Mouse (Mus musculus) left cerebral cortex, adult 11 months (tissue): ENCODE measurements at regions not wholly inside any gene's neighbourhood (a gene's known extent, or its start where the extent isn't known, plus 50 kb on each side); places are given as distances from the start of the nearest gene placed in this dataset.
"Not testable (repeated sequence)": the region's sequence is repeated elsewhere in the genome, so short reads cannot be mapped to it uniquely, and the experiment has no call there.

Source experiments
- DNase-seq: peaks from one replicate; pipeline ENCODE4 v3.0.0; 2022; ENCODE audit warnings: low spot score

DNA sequence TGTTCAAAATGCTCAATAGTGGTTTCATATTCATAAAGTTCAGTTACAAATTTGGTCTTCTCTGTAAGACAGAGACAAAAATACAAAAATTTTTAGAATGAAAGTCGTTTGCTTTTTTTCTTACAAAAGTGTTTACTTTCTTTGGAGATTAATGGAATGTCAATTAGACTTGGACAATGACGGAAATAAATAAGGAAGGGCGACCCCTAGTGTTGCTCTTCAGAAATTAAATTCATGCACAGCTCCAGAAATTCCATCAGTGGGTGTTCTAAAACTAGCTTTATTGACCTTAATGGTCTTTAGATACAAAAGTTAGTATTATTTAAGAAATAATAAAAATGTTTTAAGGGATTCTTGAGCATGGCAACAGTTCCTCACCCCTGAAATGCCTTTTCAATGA lies 141.8 kb upstream of the Lama2 start:
- DNase-seq: no peak

DNA sequence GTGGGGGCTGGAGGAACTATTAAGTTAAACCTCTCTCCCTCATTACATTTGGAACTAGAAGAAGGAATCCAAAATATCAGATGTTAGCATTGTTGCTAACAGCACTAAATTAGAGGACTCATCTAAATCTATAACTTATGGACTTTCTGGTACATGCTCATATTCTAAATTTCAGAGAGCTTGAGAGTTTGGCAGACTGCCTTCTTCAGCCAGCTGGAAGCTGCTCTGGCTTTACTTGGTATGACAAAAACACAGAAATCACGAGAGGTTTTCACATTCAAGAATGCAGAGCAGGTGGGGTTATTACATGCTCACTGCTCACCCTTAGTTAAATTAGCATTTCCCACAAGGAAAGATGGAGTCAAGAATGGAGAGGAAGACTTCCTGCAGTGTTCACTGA lies 182.8 kb upstream of the Lama2 start:
- DNase-seq: no peak

DNA sequence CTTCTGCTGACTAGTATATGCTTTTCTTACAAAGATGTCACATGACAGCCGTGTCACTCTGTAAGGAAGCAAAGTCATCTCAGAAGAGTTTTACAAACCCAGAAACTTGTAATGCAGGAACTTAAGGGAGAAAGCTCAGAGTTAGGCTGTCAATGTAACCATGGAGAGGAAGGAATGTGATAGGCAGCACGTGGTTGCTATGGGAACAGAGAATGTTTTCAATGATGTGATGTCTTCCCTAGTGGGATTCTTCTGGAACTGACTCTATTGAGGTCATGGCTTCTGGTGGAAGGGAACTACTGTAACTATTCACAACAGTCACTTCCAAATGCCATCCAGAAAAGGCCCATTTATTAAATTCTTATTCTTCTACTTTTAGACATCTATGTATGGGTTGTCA lies 190.0 kb upstream of the Lama2 start:
- DNase-seq: no peak

DNA sequence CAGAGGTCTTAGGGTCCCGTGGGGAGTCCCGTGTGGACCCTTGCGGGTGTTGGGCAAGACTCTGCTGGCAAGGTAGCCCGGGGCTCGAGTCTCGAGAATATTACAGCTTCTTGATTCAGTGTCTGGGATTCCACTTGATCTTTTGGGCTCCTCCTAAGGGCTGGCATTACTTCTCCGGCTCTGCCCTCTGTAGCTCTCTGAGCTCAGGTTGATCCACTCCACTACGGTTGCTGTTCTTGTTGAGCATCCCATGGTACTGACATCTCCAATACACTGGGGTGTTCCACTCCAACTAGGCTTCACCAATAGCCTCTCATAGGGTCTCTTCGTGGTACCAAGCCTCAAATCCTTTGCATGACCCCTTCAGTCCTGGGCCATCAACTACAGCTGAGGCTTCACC lies 206.1 kb upstream of the Lama2 start:
- not testable (repeated sequence) for DNase-seq

DNA sequence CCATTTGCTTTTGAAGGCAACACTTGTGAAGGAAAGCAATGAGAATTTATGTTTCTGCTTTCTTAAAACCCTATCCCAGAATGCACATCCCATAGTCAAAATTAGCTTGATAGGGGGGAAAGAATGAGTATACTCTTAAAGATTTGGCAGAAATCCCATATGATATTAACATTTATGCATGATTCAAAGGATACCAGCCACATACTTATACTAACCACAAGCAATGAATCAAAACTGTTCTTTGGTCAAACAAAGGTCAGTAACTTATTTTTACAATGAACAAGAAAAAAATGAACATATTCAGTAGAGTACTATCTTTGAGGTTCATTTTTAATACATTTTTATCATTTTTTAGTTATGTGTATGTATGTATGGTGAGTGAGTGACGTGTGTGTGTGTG lies 208.8 kb upstream of the Lama2 start:
- no peak for DNase-seq

DNA sequence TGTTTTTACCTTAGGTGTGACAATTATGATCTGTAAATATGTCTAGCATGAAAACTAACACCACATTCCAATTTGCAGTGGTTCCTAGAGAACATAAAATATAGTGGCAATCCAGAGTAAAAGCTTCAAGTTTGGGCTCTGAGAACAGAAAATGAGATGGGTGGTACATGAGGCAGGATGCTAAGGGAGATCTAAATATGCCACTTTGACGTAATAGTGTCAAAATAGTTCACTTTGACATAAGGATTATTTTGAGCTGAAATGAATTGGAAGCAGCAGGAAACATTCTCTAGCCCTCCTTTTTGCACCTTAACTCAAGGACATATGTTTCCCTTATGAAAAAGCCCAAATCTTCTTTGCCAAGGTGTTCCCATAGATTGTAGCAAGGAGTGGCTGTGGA lies 219.1 kb upstream of the Lama2 start:
- DNase-seq: no peak

DNA sequence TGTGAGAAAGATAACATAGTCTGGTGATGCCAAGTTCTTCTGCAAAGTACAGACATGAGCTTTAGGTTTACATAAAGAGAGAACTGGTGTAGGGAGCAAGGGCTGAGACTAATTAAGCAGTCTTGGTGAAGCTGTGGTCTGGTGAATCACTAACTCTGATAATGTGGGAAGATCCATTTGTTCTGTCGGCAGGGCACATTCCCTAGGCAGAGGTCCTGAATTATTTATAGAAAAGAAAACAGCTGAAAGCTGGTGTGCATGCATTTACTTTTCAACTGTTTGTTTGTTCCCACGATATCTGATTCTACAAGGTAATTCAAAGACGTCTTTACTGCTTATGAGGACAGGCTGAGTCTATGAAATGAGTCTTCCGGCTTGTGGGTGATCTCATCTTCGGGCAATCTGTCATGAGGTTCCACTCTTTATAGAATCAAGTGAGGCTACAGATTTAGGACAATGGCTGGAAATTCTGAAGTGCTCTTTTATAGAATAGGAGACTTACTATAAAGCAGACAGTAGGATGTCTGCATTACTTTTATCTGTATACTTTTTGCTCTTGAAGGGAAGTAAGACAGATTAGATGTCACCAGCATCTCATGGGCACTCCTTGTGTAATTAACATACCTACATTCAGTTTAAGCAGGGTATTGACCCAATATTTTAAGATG lies 221.6 kb upstream of the Lama2 start:
- DNase-seq: no peak

DNA sequence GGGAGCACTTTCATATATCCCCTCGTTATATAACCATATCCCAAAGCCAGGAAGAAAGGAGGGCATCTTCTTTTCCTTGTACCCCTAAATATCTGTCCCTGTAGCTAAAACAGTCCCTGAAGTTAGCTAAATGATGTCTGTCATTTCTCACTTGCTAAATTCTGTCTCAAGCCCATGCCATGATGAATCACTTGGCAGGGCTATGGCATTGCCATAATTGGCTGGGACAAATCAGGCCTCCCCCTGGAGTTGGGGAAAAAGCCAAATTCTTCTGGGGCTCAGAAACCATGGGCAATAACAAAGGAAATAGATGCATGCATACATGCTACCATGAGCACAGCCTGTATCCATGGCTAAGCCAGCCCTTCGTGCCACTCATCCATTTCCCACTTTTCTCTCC lies 223.5 kb upstream of the Lama2 start:
- no peak for DNase-seq

DNA sequence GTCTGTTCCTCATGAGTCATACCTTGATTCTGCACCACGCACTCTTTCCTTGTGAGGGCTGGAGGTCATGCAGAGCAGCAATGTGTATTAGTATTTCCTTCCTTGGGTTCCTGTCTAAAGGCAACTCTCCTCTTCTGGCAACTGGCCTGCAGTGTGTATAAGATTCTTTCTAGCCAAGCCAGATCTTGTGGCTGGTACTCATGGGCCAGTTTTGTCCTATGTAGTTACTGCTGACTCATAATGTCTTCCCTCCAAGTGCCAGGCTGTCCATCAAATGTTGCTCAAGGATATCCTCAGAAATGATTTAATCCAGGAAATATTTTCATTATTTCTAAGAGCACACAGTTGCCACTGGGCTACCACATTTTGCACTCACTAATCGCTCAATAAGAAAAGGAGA lies 211.0 kb upstream of the Ptprk start:
- DNase-seq: no peak

DNA sequence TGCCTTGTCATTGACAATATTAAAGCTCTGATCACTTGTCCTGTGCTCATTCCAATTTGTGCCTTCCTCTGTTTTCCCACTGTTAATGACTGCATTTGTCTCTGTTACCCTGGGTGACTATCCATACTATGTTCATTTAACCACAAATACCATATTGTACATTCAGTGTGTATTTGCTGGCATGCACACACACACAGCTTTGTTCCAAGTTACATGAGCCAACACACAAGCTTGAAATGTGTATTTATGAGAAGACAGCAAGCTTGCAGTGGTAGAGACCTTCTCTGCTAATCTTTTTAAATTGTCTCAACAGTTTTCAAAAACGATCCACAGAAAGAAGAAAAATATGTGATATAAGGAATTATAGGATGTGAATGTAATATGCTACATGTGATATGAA lies 193.8 kb upstream of the Ptprk start:
- no peak for DNase-seq

DNA sequence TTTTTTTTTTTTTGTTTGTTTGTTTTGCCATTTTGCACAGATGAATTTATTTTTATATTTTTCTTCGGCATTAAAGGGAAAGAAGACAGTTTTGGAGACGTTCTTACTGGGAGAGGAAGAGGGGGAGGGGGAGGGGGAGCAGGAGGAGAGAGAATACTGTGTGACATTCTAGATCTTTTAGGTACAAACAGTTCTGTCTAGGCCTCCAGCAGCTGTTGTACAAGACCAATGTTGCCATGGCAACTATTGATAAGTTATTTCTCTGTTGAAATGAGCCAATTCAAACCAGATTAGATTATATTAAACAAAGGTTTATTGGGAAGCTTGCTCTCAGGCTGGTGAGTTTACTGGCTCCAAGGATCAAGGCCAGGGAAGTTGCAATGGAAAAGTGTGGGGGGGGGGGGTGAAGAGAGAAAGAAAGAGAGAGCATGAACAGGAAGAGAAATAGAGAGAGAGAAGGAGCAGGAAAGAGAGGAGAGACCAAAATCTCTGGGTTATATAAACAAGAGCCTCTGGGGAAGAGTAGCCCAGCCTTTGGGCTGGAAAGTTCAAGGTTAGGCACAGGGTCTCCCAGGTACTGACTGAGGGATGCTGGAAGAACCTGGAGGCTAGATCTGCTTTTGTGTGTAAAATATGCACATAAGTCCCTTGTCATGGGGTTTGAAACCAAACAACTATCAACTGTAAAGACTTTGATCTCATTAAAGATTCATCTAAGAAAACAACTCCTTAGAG lies 182.7 kb upstream of the Ptprk start:
- no peak for DNase-seq

DNA sequence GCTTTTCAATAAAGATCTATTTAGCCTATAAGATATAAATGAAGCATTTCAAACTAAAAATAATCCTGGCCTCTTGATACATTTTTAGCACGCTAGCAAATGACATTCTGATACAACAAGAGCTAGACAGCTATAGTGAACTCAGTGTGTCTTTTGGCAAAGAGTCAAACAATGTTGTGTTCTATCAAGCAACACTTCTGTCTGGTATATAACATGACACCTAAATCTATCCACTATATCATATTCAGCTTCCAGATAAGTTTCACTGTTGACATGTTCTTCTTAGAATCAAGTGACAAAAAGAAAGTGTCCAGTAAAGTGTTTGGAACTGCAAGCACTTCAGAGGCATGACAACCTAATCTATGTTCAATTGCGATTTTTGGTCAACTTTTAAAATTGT lies 158.2 kb upstream of the Ptprk start:
- no peak for DNase-seq

DNA sequence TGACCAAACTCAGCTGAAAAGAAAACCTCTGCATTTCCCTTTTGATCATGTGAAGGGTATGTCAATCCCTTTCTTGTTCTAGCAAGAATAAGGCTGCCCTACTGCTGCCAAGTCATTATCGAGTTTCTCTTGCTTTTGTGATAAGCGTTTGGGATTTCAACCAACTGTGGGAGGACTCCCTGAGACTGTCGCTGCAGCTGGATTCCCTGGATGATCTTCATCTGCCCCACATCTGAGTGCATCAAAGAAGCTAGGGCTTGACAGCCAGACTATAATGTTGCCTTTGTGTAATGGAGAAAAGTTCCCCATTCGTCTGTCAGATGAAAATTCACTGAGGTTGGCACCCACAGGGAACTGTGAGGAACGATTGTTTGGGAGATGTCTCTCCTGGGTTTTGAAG lies 147.4 kb upstream of the Ptprk start:
- DNase-seq: no peak

DNA sequence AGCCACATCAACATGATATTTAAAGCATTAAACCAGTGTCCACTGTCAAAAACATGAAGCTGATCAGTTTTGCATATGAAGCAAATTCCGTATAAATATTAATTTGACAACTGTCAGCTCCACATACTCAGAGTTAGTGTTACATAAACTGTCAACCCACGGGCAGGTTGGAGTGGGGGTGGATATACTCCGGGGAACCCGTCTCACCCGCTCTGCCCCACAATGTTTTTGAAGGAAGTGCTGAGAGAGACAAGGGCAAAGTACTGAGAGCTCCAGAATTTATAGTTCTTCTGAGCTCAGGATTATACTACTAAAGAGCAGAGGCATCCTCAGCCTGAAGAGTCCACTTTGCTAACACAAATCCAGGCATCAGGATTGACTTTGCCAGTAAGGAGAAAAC lies 132.5 kb upstream of the Ptprk start:
- peak; percentile 4 for DNase-seq

DNA sequence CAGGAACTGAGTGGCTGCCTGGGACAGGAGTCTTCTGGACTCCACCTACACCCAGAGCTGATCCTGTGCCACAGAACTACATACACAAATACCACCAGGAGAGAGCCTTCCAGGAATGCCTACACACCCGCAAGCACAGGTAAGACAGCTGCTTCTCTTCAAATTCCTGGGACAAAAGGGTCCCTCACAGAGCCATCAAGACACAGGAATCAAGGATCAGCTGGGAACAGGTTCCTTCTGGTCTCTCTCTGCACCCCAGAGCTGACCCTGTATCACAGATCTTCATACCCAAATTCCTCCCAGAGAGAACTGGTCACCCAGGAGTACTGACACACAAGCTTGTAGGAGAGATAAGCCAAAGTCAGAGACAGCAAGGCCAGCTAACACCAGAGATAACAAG lies 125.5 kb upstream of the Ptprk start:
- no peak for DNase-seq

DNA sequence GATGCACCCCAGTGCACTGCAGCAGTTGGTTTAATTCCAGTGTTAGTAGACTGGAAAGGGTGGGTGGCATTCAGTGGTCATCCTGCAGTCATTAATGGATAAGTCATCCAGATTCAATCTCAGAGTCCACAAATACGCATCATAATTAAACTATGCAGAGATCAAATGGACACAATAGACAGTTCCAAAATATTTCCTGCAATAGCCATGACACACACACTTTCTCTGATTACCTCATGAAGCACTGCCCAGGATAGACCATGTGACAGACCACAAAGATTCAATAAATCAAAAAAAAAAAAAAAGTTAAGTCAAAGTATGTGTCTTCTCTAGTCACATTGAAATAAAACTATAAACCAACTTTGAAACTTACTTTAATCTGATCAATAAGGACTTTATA lies 106.4 kb upstream of the Ptprk start:
- DNase-seq: no peak

DNA sequence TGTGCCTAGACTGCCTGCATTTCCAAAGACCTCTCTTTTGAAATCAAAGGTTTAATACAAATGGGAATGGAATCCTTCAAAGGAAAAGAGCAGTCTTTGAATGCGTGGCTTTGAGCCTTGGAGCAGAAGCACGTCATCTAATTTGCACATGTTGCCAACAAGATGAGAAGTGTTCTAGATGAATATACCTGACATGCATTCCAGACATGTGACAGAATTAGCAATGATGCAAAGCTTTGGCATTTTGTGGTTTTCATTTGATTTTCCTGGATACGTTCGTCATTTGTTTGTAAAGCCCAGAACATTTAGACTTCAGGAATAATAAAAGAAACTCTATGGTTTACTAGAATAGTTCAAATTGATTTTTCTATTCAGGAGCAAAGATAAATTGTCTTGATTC lies 90.6 kb upstream of the Ptprk start:
- DNase-seq: no peak

DNA sequence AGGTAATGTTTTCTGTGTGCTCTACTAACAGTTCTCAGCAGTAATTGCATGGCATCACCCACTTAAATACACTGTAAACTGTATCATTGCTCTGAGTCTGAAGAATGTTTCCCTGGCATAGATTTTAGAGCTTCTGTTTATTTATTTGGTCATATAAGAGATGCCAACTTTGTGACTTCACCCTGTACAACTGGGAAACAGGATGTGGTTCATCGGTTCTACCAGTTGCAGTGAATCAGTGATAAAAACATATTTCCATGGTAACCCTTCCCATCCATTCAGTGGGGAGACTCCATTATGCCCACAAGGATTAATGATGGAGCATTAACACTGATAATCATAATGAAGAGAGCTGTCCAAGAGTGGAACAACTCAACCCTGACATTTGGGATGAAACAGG lies 89.6 kb upstream of the Ptprk start:
- DNase-seq: no peak

DNA sequence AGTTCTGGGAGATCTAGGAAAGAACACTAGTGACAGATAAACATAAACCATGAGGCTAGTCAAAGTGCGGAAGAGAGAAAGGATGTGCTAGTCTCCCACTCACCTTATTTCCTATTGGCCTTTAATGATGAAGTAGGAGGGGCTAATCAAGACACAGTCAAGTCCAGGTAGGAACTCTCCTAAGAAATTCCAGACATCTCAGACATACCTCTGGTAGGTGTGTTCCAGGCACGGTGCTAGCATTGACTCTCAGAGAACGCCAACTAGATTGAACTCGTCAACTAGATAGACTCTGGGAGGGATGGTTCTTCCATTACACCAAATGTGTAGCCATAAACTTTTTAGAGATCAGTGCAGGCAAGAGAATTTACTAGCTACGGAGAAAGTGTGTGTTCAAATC lies 87.6 kb upstream of the Ptprk start:
- no peak for DNase-seq

DNA sequence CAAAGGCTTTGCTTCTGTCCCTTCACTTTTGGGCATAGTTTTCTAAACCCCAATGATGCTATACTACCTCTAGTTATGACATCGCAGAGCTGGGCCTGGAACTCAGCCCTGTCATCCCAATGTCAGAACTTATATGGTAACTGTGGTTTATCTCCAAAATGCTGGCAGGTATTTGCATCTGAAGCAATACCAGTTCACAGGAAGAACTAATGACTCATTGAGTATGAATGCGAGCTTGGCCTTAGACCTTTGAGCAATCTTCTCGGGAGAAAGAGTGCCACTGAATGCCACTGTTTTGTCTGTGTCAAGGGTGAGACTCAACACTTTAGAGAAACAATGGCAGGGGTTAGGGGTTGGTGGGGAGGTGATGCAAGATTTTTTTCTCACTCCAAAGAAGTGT lies 86.6 kb upstream of the Ptprk start:
- DNase-seq: no peak

DNA sequence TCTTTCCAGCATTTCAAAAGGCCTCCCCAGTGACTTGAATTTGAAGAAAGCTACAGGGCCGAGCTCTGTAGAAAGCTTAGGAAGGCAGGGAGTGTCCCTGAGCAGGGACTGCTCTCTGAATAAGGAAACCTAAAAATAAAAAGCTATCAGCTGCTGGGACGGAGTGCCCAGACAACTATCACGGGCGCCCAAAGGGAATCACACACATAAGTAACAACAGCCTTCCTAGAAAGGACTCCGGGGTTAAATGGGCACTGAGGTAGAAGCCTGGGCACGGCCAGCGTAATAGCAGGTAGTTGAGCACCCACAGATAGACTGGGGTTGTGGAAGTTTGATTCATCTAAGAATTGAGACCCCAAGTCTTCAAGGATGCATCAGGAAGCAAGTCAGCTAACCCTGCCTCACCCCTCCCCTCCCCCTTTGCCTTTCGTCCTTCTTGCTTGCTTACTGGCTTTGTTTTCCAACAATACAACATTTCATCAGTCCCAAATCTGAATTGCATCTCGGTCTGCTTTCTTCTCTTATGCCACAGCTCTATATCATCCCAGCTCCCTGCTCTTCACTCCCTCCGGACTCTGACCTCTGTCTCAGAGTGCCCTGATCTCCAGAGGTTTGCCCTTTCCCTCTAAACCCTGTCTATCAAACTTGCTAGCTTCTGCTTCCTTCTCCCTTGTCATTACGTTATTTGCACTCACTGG lies 84.1 kb upstream of the Ptprk start:
- DNase-seq: no peak

DNA sequence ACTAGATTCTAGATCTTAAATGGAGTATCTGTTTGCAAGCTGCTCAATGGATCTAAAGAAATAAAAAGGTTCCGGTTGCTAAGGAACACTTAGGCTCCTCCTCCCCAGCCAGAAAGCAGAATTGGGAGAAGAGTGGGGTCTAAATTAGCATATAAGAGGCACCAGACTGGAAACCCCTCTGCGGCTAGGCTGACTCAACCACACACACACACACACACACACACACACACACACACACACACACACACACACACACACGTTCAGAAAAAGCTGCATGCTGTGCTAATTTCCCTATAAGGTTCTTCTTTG lies 83.6 kb upstream of the Ptprk start:
- DNase-seq: no peak

DNA sequence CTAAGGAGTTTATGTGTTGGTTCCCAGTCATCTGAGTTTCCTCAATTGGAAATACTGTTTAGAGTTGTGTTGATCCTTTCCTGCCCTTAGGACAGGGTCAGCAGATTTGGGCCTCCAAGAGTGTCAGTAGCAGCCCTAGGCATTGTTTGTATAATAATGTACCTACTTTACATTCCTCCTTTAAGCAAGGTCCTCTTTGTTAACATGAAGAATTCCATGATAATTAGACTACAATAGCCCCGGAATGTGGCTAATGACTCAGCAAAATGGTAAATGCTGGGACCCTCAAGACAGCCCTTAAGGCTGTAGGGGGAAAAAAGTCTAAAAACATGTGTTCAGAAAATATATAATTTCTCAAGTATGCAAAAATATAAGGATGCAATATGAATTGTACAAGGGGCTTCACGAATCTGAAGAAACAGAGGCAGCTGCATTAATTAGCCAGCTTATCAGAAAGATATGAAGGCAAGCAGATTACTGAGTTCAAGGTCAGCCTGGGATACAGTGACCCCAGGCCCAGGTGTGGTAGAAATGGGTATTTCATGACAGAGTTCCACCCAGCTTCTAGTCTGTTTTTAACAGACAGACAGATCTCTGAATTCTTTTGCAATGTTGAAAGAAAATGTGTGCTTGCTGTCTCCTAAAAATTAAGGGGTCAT lies 80.1 kb upstream of the Ptprk start:
- DNase-seq: no peak
